Mouse (Mus musculus): Measurements from ENCODE around the gene Mrto4. TPM values are rescaled to one million over a fixed set of nuclear protein-coding genes. Genes with fewer than 3 reads are reported as not detected.
A peak's percentile ranks its signal among the peaks of the same experiment; 100 is the strongest.

The Mrto4 gene
- polyA plus RNA-seq, 1 experiment: not detected

DNA sequence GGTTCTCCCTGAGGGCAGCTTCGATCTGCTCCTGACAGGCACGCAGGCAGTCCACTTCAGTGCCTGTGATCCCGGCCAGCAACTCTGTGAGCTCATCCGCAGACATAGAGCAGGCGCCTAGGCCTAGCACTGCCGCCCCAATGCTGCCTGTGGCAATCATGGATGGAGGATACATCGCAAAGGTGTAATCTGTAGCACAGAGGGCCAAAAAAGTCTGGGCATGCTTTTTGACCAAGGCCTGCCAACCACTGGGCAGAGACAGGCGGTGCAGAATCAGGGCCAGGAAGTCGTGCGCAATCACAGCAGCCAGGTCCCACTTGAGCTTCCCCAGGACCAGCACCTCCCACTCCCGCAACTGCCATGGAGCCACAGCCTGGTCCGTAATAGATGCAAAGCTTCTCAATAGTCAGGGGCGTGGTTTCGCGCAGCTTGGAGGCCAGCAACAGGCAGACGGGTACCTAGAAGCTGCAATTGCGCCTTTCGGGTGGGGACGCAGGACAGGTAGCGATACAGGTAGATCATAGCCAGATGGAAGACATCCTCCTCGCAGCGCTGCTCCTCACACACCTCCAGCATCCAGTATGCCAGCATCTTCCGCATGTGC is 6.9 kb downstream of the Mrto4 start:
- TF ChIP-seq POLR2A (IDR thresholded peaks at IDR 0.05; ENCODE audit: insufficient read depth, low read depth, low read length) (no peak), CTCF (IDR thresholded peaks at IDR 0.05; ENCODE audit: insufficient read depth, low read depth, low read length) (no peak)
- Histone ChIP-seq H3K4me1 (ENCODE audit: control insufficient read depth, insufficient read depth, low read length) (no peaks in the 10 kb centered on the region), H3K27ac (ENCODE audit: insufficient read depth, low read depth, low read length) (no peak overlapping the region), H3K4me3 (ENCODE audit: insufficient read depth, low read depth, low read length) (no peak overlapping the region)
- 84% methylated on average over 23 of the region's 23 CpGs for WGBS

DNA sequence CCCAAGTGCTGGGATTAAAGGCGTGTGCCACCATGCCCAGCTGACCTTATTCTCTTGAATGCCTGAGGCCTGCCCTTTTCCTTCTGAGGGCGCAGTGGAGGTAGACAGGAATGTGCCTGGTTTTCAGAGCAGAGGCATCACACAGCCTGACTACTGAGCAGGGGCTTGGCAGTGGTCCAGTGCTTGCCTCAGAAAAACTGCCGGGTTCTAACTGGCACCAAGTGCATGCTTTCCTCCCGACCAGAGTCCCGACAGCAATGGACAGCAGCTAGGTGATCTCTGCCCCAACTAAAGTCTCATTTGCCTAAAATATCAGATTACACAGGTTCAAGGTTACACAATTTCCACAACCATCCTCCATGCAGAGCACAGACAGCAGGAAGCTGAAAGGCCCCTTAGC is 8.7 kb downstream of the Mrto4 start:
- Histone ChIP-seq H3K4me3 (ENCODE audit: insufficient read depth, low read depth, low read length) (no peak overlapping the region), H3K27ac (ENCODE audit: insufficient read depth, low read depth, low read length) (no peak overlapping the region), H3K4me1 (ENCODE audit: control insufficient read depth, insufficient read depth, low read length) (no peaks in the 10 kb centered on the region)
- WGBS: 41% methylated on average over 5 of the region's 5 CpGs
- TF ChIP-seq POLR2A (IDR thresholded peaks at IDR 0.05; ENCODE audit: insufficient read depth, low read depth, low read length) (no peak), CTCF (IDR thresholded peaks at IDR 0.05; ENCODE audit: insufficient read depth, low read depth, low read length) (no peak)

DNA sequence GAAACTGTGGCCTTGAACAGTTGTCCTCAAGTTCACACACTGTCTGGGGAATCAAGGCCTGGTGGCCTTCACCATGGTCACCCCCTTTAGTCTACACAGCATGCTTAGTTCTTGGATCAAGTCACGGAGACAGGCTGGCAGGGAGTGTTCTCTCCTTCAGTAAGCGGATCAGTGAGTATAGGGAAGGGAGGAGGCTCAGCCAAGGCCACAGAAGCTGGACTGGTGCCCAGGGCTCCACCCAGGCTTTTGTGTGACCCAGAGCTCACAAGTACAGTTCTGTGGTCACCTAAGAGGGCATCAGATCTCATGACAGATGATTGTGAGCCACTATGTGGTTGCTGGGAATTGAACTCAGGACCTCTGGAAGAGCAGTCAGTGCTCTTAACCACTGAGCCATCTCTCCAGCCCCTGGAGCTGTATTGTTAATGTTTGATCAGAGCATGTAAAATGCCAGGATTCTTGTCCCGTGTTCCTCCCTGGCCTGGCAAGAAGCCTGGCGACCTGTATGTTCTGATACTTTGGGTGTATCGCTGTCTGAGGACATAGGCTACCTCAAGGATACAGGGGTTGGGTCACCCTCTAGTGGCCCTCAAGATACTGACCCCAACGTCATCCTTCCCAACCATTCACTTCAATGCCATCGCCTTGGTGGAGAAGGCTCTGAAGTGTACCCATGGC is 10.7 kb downstream of the Mrto4 start:
- no peak overlapping the region for H3K27ac ChIP-seq (ENCODE audit: insufficient read depth, low read depth, low read length)
- no peak overlapping the region for H3K4me3 ChIP-seq (ENCODE audit: insufficient read depth, low read depth, low read length)
- no peak for TF ChIP-seq CTCF (IDR thresholded peaks at IDR 0.05; ENCODE audit: insufficient read depth, low read depth, low read length)
- TF ChIP-seq POLR2A (IDR thresholded peaks at IDR 0.05; ENCODE audit: insufficient read depth, low read depth, low read length): no peak
- 72% methylated on average over 7 of the region's 7 CpGs for WGBS
- H3K4me1 ChIP-seq (ENCODE audit: control insufficient read depth, insufficient read depth, low read length): peaks cover 2% of the 10 kb centered on the region; the same call in 1 of the 2 replicates

DNA sequence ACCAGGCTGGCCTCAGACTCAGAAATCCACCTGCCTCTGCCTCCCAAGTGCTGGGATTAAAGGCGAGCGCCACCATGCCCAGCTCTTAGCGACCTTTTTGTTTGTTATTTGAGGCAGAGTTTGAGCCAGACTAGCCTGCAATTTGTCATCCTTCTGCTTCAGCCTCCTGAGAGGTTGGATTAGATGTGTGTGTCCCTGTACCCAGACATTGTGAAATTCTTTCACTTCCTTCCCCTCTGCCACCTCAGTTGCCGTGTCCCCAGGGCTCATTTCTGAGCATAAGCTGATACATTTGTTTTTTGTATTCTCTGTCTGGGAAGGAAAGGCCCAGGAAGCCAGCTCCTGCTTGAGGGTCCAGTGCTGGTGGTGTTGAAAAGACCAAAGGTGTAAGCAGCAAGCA is 11.5 kb downstream of the Mrto4 start:
- Histone ChIP-seq H3K27ac (ENCODE audit: insufficient read depth, low read depth, low read length) (no peak overlapping the region), H3K4me1 (ENCODE audit: control insufficient read depth, insufficient read depth, low read length) (peaks cover 2% of the 10 kb centered on the region; the same call in 1 of the 2 replicates), H3K4me3 (ENCODE audit: insufficient read depth, low read depth, low read length) (no peak overlapping the region)
- WGBS: 84% methylated on average over 4 of the region's 4 CpGs
- TF ChIP-seq POLR2A (IDR thresholded peaks at IDR 0.05; ENCODE audit: insufficient read depth, low read depth, low read length) (no peak), CTCF (IDR thresholded peaks at IDR 0.05; ENCODE audit: insufficient read depth, low read depth, low read length) (no peak)

DNA sequence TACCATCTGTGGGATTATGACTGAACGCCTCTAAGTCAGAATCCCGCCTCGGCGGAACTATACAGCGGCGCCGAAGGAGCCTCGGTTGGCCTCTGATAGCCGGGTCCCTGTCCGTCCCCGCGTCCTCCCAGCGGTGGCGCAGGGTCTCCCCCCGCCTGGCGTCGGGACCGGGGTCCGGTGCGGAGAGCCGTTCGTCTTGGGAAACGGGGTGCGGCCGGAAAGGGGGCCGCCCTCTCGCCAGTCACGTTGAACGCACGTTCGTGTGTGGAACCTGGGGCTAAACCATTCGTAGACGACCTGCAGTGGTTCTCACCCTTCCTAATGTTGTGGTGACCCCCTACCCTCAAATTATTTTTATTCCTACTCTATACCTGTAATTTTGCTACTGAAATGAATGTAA is 14.2 kb downstream of the Mrto4 start:
- Histone ChIP-seq H3K4me3 (ENCODE audit: insufficient read depth, low read depth, low read length) (no peak overlapping the region), H3K4me1 (ENCODE audit: control insufficient read depth, insufficient read depth, low read length) (peaks cover 2% of the 10 kb centered on the region; the same call in 1 of the 2 replicates), H3K27ac (ENCODE audit: insufficient read depth, low read depth, low read length) (no peak overlapping the region)
- TF ChIP-seq CTCF (IDR thresholded peaks at IDR 0.05; ENCODE audit: insufficient read depth, low read depth, low read length): no peak
- TF ChIP-seq POLR2A (IDR thresholded peaks at IDR 0.05; ENCODE audit: insufficient read depth, low read depth, low read length): no peak
- 66% methylated on average over 33 of the region's 33 CpGs for WGBS

DNA sequence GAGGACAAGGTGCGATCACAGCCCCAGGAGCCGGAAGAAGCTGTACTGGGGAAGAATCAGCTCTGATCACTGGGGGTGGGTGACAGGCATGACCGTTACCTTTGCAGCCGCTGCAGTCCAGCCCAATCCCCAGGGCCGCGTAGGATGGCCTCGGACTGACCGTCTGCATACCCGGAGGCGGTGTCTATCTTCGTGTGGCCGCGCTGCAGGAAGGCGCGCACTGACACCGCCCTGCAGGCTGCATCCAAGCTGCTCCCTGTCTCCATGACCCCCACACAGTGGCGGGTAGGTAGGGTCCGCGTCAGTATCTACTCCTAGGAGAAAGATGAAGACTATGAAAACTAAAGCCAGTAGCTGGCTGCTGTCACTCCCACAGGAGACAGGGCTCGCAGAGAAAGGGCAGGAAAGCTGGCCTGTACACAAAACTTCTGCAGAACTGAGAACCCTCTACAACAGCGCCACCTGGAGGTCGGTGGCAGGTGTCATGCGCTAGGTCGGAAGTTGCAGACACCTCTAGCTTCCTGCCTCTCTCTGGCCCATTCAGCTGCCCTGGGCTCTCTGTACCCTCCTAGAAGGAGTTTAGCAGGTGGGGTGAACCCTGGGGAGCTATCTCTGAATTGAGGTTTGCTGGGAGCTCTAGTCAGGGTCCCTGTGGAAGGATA is 15.4 kb downstream of the Mrto4 start:
- Histone ChIP-seq H3K4me3 (ENCODE audit: insufficient read depth, low read depth, low read length) (no peak overlapping the region), H3K4me1 (ENCODE audit: control insufficient read depth, insufficient read depth, low read length) (peaks cover 2% of the 10 kb centered on the region; the same call in 1 of the 2 replicates), H3K27ac (ENCODE audit: insufficient read depth, low read depth, low read length) (no peak overlapping the region)
- 29% methylated on average over 24 of the region's 24 CpGs for WGBS
- TF ChIP-seq POLR2A (IDR thresholded peaks at IDR 0.05; ENCODE audit: insufficient read depth, low read depth, low read length) (no peak), CTCF (IDR thresholded peaks at IDR 0.05; ENCODE audit: insufficient read depth, low read depth, low read length) (peak; percentile 68)

DNA sequence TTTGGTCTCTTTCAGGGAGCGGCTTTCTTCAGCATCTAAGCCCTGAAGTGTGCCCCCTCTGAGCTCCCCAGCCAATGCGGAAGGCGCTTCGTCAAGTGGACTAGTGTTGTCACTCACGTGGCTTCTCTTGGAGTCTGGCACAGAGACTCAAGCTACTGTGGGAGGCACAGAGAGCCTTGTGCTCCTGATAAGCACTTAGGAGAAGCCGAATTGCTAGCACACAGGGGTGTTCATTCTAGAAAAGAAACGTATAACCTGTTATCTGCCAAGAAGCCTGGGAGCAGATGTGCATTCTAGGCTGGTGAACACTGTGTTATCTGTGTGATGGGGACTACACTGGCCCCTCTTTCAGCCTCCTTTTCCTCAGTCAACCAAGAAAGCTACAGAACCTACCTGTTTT is 16.9 kb downstream of the Mrto4 start:
- WGBS: 72% methylated on average over 7 of the region's 7 CpGs
- H3K4me3 ChIP-seq (ENCODE audit: insufficient read depth, low read depth, low read length): no peak overlapping the region
- no peak overlapping the region for H3K27ac ChIP-seq (ENCODE audit: insufficient read depth, low read depth, low read length)
- TF ChIP-seq POLR2A (IDR thresholded peaks at IDR 0.05; ENCODE audit: insufficient read depth, low read depth, low read length): no peak
- H3K4me1 ChIP-seq (ENCODE audit: control insufficient read depth, insufficient read depth, low read length): peaks cover 4% of the 10 kb centered on the region; the same call in 1 of the 2 replicates

DNA sequence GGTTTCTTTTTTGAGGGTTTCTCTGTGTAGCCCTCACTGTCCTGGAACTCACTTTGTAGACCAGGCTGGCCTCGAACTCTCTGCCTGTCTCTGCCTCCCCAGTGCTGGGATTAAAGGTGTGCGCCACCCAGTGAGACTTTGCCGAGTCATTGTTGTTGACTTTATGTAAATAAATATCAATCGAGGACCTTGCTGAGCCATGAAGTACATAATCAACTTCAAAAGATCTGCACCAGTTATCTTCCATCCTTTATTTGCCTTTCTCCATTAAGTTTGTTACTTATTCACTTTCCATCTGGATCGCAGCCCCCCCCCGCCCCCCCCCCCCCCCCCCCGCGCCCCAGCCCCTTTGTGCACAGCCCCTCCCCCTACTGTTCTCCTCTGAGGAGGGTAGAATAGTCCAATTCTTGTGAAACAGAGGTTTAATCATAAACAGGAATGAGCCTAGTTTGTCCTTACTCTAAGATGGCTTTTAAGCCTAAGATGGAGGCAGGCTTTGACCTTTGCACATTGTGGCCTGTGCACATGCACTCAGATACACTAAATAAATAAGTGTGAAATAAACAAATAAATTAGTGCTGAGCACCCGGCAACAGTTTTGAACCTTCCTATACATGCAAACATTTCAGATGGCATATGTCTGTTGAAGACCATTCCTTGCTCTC is 17.6 kb downstream of the Mrto4 start:
- TF ChIP-seq POLR2A (IDR thresholded peaks at IDR 0.05; ENCODE audit: insufficient read depth, low read depth, low read length) (no peak), CTCF (IDR thresholded peaks at IDR 0.05; ENCODE audit: insufficient read depth, low read depth, low read length) (no peak)
- Histone ChIP-seq H3K4me1 (ENCODE audit: control insufficient read depth, insufficient read depth, low read length) (peaks cover 4% of the 10 kb centered on the region; the same call in 1 of the 2 replicates), H3K4me3 (ENCODE audit: insufficient read depth, low read depth, low read length) (no peak overlapping the region), H3K27ac (ENCODE audit: insufficient read depth, low read depth, low read length) (no peak overlapping the region)
- WGBS: 49% methylated on average over 9 of the region's 9 CpGs

DNA sequence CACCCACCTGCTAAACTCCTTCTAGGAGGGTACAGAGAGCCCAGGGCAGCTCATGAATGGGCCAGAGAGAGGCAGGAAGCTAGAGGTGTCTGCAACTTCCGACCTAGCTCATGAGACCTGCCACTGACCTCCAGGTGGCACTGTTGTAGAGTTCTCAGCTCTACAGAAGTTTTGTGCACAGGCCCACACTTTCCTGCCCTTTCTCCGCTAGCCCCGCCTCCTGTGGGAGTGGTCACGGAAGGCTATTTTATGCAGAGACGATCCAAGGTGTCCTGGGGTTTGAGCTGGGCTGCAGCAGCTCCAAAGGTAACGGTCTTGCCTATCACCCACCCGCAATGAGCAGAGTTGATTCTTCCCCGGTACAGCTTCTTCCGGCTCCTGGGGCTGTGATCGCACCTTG is 21.8 kb downstream of the Mrto4 start:
- TF ChIP-seq CTCF (IDR thresholded peaks at IDR 0.05; ENCODE audit: insufficient read depth, low read depth, low read length): no peak
- Histone ChIP-seq H3K4me3 (ENCODE audit: insufficient read depth, low read depth, low read length) (no peak overlapping the region), H3K4me1 (ENCODE audit: control insufficient read depth, insufficient read depth, low read length) (0 out of 2 replicates have a peak, but pooled peaks cover 2% of the 10 kb centered on the region), H3K27ac (ENCODE audit: insufficient read depth, low read depth, low read length) (no peak overlapping the region)
- 15% methylated on average over 10 of the region's 10 CpGs for WGBS
